In genomic region chr7:48958528-48959315, GRCm38 (mm10) we compare ENCODE assay signal across 8 mouse cellular contexts. TPM values are rescaled to one million over a fixed set of nuclear protein-coding genes. Genes with fewer than 3 reads are reported as not detected.
A peak's percentile ranks its signal among the peaks of the same experiment; 100 is the strongest.
DNase-seq lines count a peak whose midpoint lies in the region; ATAC-seq and TF ChIP-seq lines count a peak whose summit lies in the region.

No protein-coding gene starts in this region.

- no peak for TF ChIP-seq CTCF in cerebellum, adult 2 months (IDR thresholded peaks at IDR 0.05; ENCODE audit: borderline replicate concordance, insufficient read depth, low read depth, low read length)
- no peak for TF ChIP-seq CTCF in forebrain, postnatal 0 days (IDR thresholded peaks at IDR 0.05; ENCODE audit: low read depth)

- H3K9ac ChIP-seq in forebrain, postnatal 0 days = peak overlapping the region; percentile 55
- peak overlapping the region; percentile 74 for H3K9ac ChIP-seq in hindbrain, embryonic 15.5 days

- 2% methylated on average over 32 of the region's 32 CpGs for WGBS in cerebellum, adult 2 months
- 2% methylated on average over 32 of the region's 32 CpGs for WGBS in forebrain, postnatal 0 days
- WGBS in hindbrain, embryonic 15.5 days = 1% methylated on average over 32 of the region's 32 CpGs

- H3K9me3 ChIP-seq in forebrain, postnatal 0 days (ENCODE audit: low read length) = no peaks in the 10 kb centered on the region
- no peaks in the 10 kb centered on the region for H3K9me3 ChIP-seq in hindbrain, embryonic 15.5 days

- no peak for TF ChIP-seq POLR2A in cerebellum, adult 2 months (IDR thresholded peaks at IDR 0.05; ENCODE audit: borderline replicate concordance, insufficient read depth, low read length)

- peak; percentile 98 for ATAC-seq in forebrain, postnatal 0 days
- peak; percentile 95 for ATAC-seq in hindbrain, embryonic 15.5 days (ENCODE audit: low FRiP score, low read depth)

- H3K27me3 ChIP-seq in cerebellum, adult 2 months (ENCODE audit: control insufficient read depth, insufficient read depth, low read length) = no peaks in the 10 kb centered on the region
- H3K27me3 ChIP-seq in forebrain, postnatal 0 days (ENCODE audit: insufficient read depth, low read length) = peaks cover 4% of the 10 kb centered on the region; the same call in 1 of the 2 replicates
- H3K27me3 ChIP-seq in hindbrain, embryonic 15.5 days = no peaks in the 10 kb centered on the region

- H3K27ac ChIP-seq in cerebellum, adult 2 months (ENCODE audit: insufficient read depth, low read length) = no peak overlapping the region
- H3K27ac ChIP-seq in forebrain, postnatal 0 days (ENCODE audit: low read depth, low read length) = no peak overlapping the region
- peak overlapping the region; percentile 75 for H3K27ac ChIP-seq in hindbrain, embryonic 15.5 days (replicated peaks)

- H3K4me2 ChIP-seq in forebrain, postnatal 0 days (ENCODE audit: low read depth) = peak overlapping the region; percentile 88
- H3K4me2 ChIP-seq in hindbrain, embryonic 15.5 days = peak overlapping the region; percentile 92

- H3K36me3 ChIP-seq in forebrain, postnatal 0 days (ENCODE audit: insufficient read depth) = no peaks in the 10 kb centered on the region
- no peaks in the 10 kb centered on the region for H3K36me3 ChIP-seq in hindbrain, embryonic 15.5 days

- peak; percentile 84 for DNase-seq in ES-CJ7 (ENCODE audit: low read depth, low spot score)
- DNase-seq in cerebellum, adult 2 months = peak; percentile 92 to 95
- peak; percentile 87 for DNase-seq in forebrain, postnatal 0 days
- DNase-seq in layer of hippocampus, postnatal 14 days (ENCODE audit: low spot score in 2 of 2) = peak; percentile 80 to 92
- DNase-seq in lung, postnatal 10 days = peak; percentile 83
- DNase-seq in retina, adult 2 months (ENCODE audit: low read depth, low spot score) = peak; percentile 25
- DNase-seq in spleen, postnatal 36 days (ENCODE audit: low spot score in 2 of 2) = no peak

- peak overlapping the region; percentile 56 for H3K4me3 ChIP-seq in cerebellum, adult 2 months (replicated peaks; ENCODE audit: insufficient read depth, low read depth, low read length)
- peak overlapping the region; percentile 61 for H3K4me3 ChIP-seq in forebrain, postnatal 0 days (ENCODE audit: low read depth, low read length)
- H3K4me3 ChIP-seq in hindbrain, embryonic 15.5 days = peak overlapping the region; percentile 84

- peaks cover 14% of the 10 kb centered on the region for H3K4me1 ChIP-seq in cerebellum, adult 2 months (ENCODE audit: control insufficient read depth, insufficient read depth, low read length)
- peaks cover 22% of the 10 kb centered on the region; the same call in 1 of the 2 replicates for H3K4me1 ChIP-seq in forebrain, postnatal 0 days (ENCODE audit: insufficient read depth)
- H3K4me1 ChIP-seq in hindbrain, embryonic 15.5 days (replicated peaks) = peaks cover 53% of the 10 kb centered on the region

RNA-seq across cellular contexts. Expression of gene Nav2, which starts 50.2 kb away (rescaled TPM):
- 32.5 and 35.8 TPM in 2 replicates for polyA plus RNA-seq in cerebellum, adult 2 months (2012; rRNA removed)
- total RNA-seq in forebrain, postnatal 0 days (2014; rRNA removed) = 44.0 and 46.9 TPM in 2 replicates
- polyA plus RNA-seq in forebrain, postnatal 0 days (2015; fragmentation: Nextera tagmentation; extraction: Ambion mirVana) = 8.5 and 16.3 TPM in 2 replicates
- polyA plus RNA-seq in hindbrain, embryonic 15.5 days (2015; fragmentation: Nextera tagmentation; extraction: Ambion mirVana) = 24.7 and 26.5 TPM in 2 replicates
- 100 to 1,000 TPM; 103 to 107 TPM for total RNA-seq in layer of hippocampus, postnatal 14 days (2021)

Comparison
In these comparisons a context has a peak if more than half of its experiments do, and no peak if none do; other contexts are left out.
1. DNase-seq: peak in ES-CJ7 (single experiment), cerebellum, adult 2 months (2 of 2), forebrain, postnatal 0 days (single experiment), layer of hippocampus, postnatal 14 days (2 of 2), lung, postnatal 10 days (single experiment) and retina, adult 2 months (single experiment); none in spleen, postnatal 36 days (0 of 2).
2. Peak in every context shown above with its lines, with median percentiles within 50 percentile points of each other: H3K4me3 ChIP-seq.